Mouse (Mus musculus) liver, postnatal 0 days (tissue): Measurements from ENCODE around the gene Rnase11. TPM values are rescaled to one million over a fixed set of nuclear protein-coding genes. Genes with fewer than 3 reads are reported as not detected.
"Not testable (repeated sequence)": the region's sequence is repeated elsewhere in the genome, so short reads cannot be mapped to it uniquely, and the experiment has no call there.

Source experiments
- ATAC-seq: fragments of 200-750 bp; cut with Nextera tagmentation; 2 replicates; pipeline ENCODE4 v1.8.0; 2017; ENCODE audit warnings: mild to moderate bottlenecking, moderate library complexity
- DNase-seq: peaks from one replicate; pipeline ENCODE4 v3.0.0-alpha.2; 2016
- H3K27ac ChIP-seq: fragments of 300-500 bp; sonication (generic); 2 replicates; pipeline ENCODE4 v1.5.1; 2014; ENCODE audit warnings: antibody characterized with exemption, moderate library complexity, mild to moderate bottlenecking, low read depth
- H3K27me3 ChIP-seq: fragments of 300-500 bp; sonication (generic); 2 replicates; pipeline ENCODE4 v1.6.1; 2014; ENCODE audit warnings: low read length, control low read depth, mixed read lengths; ENCODE audit not compliant: insufficient read depth
- H3K36me3 ChIP-seq: fragments of 300-500 bp; sonication (generic); replicated peaks from 2 replicates; pipeline ENCODE4 v1.6.1; 2014; ENCODE audit warnings: mild to moderate bottlenecking, control low read depth, low read length, moderate library complexity, mixed read lengths; ENCODE audit not compliant: insufficient read depth
- H3K4me1 ChIP-seq: fragments of 300-500 bp; sonication (generic); 2 replicates; pipeline ENCODE4 v1.6.1; 2014; ENCODE audit warnings: antibody characterized with exemption, mild to moderate bottlenecking, control low read depth; ENCODE audit not compliant: insufficient read depth
- H3K4me2 ChIP-seq: fragments of 300-500 bp; sonication (generic); 2 replicates; pipeline ENCODE4 v1.6.1; 2014; ENCODE audit warnings: low read depth, mild to moderate bottlenecking, low read length, moderate library complexity, mixed read lengths
- H3K4me3 ChIP-seq: fragments of 300-500 bp; sonication (generic); 2 replicates; pipeline ENCODE4 v1.5.1; 2014; ENCODE audit warnings: low read depth, low read length
- H3K9ac ChIP-seq: fragments of 300-500 bp; sonication (generic); replicated peaks from 2 replicates; pipeline ENCODE4 v1.6.1; 2014; ENCODE audit warnings: mild to moderate bottlenecking, moderate library complexity
- H3K9me3 ChIP-seq: fragments of 300-500 bp; sonication (generic); 2 replicates; pipeline ENCODE4 v1.6.1; 2016; ENCODE audit warnings: mild to moderate bottlenecking, control low read depth, low read length, mixed read lengths
- CTCF ChIP-seq: sonication (generic); IDR thresholded peaks from 2 replicates; pipeline ENCODE4 v1.5.1; 2016; ENCODE audit warnings: antibody characterized with exemption, low read depth
- EP300 ChIP-seq: IDR thresholded peaks from 2 replicates; pipeline ENCODE4 v1.6.1; 2016; ENCODE audit warnings: antibody characterized with exemption, low read depth, mild to moderate bottlenecking
- WGBS: fragments of 180-500 bp; shearing (Covaris S2); extraction: QIAGEN DNeasy Blood & Tissue Kit; methylation state at CpG from one replicate; pipeline ENCODE4 v1.1.7; 2014; ENCODE audit not compliant: insufficient replicate concordance; 5-methylcytosine and 5-hydroxymethylcytosine counted together
- polyA plus RNA-seq: library from polyadenylated mRNA; unstranded; fragments of >200 nt; fragmentation: Nextera tagmentation; extraction: Ambion mirVana; gene quantifications from 2 replicates; pipeline ENCODE4 v1.2.1, GENCODE M21; 2015

The Rnase11 gene
- polyA plus RNA-seq, 1 experiment from 2014 or later = not detected

- DNase-seq (no peak), ATAC-seq (no peak)
- TF ChIP-seq EP300 = no peak
- TF ChIP-seq CTCF = no peak
- H3K27ac ChIP-seq = no peak overlapping the region
- no peaks in the 10 kb centered on the region for H3K36me3 ChIP-seq
- no peak overlapping the region for H3K4me3 ChIP-seq
- peaks cover 2% of the 10 kb centered on the region; the same call in 1 of the 2 replicates for H3K9me3 ChIP-seq
- no peak overlapping the region for H3K4me2 ChIP-seq
- no peak overlapping the region for H3K9ac ChIP-seq
- no peaks in the 10 kb centered on the region for H3K4me1 ChIP-seq
- 73% methylated on average over 4 of the region's 4 CpGs for WGBS
- no peaks in the 10 kb centered on the region for H3K27me3 ChIP-seq
Observed at GRCm38 (mm10) chr14:51023457-51023856, 26.5 kb downstream of the Rnase11 start.

GRCm38 (mm10) chr14:51017256-51017655 lies 32.7 kb downstream of the Rnase11 start:
- no peaks in the 10 kb centered on the region for H3K27me3 ChIP-seq
- H3K9me3 ChIP-seq = peaks cover 2% of the 10 kb centered on the region; the same call in 1 of the 2 replicates
- H3K4me2 ChIP-seq = no peak overlapping the region
- 73% methylated on average over 3 of the region's 3 CpGs for WGBS
- no peak overlapping the region for H3K9ac ChIP-seq
- TF ChIP-seq EP300 = no peak
- TF ChIP-seq CTCF = no peak
- no peaks in the 10 kb centered on the region for H3K4me1 ChIP-seq
- no peak overlapping the region for H3K4me3 ChIP-seq
- no peak overlapping the region for H3K27ac ChIP-seq
- no peak for ATAC-seq
- no peak for DNase-seq
- no peaks in the 10 kb centered on the region for H3K36me3 ChIP-seq

- no peak for TF ChIP-seq EP300
- TF ChIP-seq CTCF = no peak
- Histone ChIP-seq H3K27ac (no peak overlapping the region), H3K4me1 (no peaks in the 10 kb centered on the region), H3K27me3 (no peaks in the 10 kb centered on the region), H3K4me2 (no peak overlapping the region), H3K4me3 (no peak overlapping the region), H3K36me3 (no peaks in the 10 kb centered on the region), H3K9ac (no peak overlapping the region), H3K9me3 (peaks cover 2% of the 10 kb centered on the region; the same call in 1 of the 2 replicates)
- DNase-seq (no peak), ATAC-seq (no peak)
Observed at GRCm38 (mm10) chr14:51015780-51016179, 34.2 kb downstream of the Rnase11 start.

GRCm38 (mm10) chr14:51014724-51015123 lies 35.2 kb downstream of the Rnase11 start:
- not testable (repeated sequence) for H3K4me2 ChIP-seq, H3K4me3 ChIP-seq, H3K27me3 ChIP-seq, H3K9me3 ChIP-seq, H3K36me3 ChIP-seq, ATAC-seq, H3K9ac ChIP-seq, DNase-seq, H3K4me1 ChIP-seq, H3K27ac ChIP-seq
- WGBS = 72% methylated on average over 3 of the region's 3 CpGs

- Histone ChIP-seq H3K36me3 (no peaks in the 10 kb centered on the region), H3K9me3 (no peaks in the 10 kb centered on the region), H3K4me2 (no peak overlapping the region), H3K4me3 (no peak overlapping the region), H3K27me3 (no peaks in the 10 kb centered on the region), H3K9ac (no peak overlapping the region), H3K27ac (no peak overlapping the region), H3K4me1 (peaks cover 9% of the 10 kb centered on the region; the same call in 1 of the 2 replicates)
- DNase-seq (no peak), ATAC-seq (peak; percentile 59; the same call in 1 of the 2 replicates)
- WGBS = 52% methylated on average over 6 of the region's 6 CpGs
- TF ChIP-seq EP300 = no peak
- no peak for TF ChIP-seq CTCF
Observed at GRCm38 (mm10) chr14:51009572-51009971, 40.4 kb downstream of the Rnase11 start.

GRCm38 (mm10) chr14:51008781-51009180 lies 41.2 kb downstream of the Rnase11 start:
- Histone ChIP-seq H3K4me2 (no peak overlapping the region), H3K36me3 (no peaks in the 10 kb centered on the region), H3K4me3 (no peak overlapping the region), H3K27me3 (no peaks in the 10 kb centered on the region), H3K27ac (peak overlapping the region; percentile 58), H3K9ac (no peak overlapping the region), H3K4me1 (peaks cover 9% of the 10 kb centered on the region; the same call in 1 of the 2 replicates), H3K9me3 (no peaks in the 10 kb centered on the region)
- DNase-seq (no peak), ATAC-seq (no peak)
- TF ChIP-seq EP300 = no peak
- no peak for TF ChIP-seq CTCF
- WGBS = 75% methylated on average over 4 of the region's 4 CpGs
